Mouse (Mus musculus) liver, adult 2 months (tissue): ENCODE results near the gene Krt80.

Experiments used
- CTCF ChIP-seq: fragments of 200-500 bp; IDR thresholded peaks from 2 replicates; pipeline ENCODE4 v1.5.1; 2011; ENCODE audit warnings: low read depth, low read length, control low read depth
- POLR2A ChIP-seq: fragments of 200-500 bp; IDR thresholded peaks from 2 replicates; pipeline ENCODE4 v1.6.1; 2011; ENCODE audit warnings: low read length, control low read depth; ENCODE audit not compliant: insufficient read depth; ENCODE audit errors: extremely low read depth

GRCm38 (mm10) chr15:101299480-101299960 lies 70.4 kb downstream of the Krt80 start:
- no peak for TF ChIP-seq CTCF
- TF ChIP-seq POLR2A: no peak
